Mouse (Mus musculus) midbrain, postnatal 0 days (tissue): ENCODE data around the gene Usp7. TPM values are rescaled to one million over a fixed set of nuclear protein-coding genes. Genes with fewer than 3 reads are reported as not detected.
A peak's percentile ranks its signal among the peaks of the same experiment; 100 is the strongest.

Experiments
- ATAC-seq: fragments of 200-750 bp; cut with Nextera tagmentation; 2 replicates; pipeline ENCODE4 v1.8.0; 2017; ENCODE audit warnings: moderate number of reproducible peaks, mild to moderate bottlenecking, moderate TSS enrichment, moderate library complexity; ENCODE audit not compliant: low FRiP score
- DNase-seq: peaks from one replicate; pipeline ENCODE4 v3.0.0-alpha.2; 2015; ENCODE audit warnings: low spot score
- H3K27ac ChIP-seq: fragments of 300-500 bp; sonication (generic); 2 replicates; pipeline ENCODE4 v1.5.1; 2014; ENCODE audit warnings: low read depth, mild to moderate bottlenecking, low read length, mixed read lengths
- H3K27me3 ChIP-seq: fragments of 300-500 bp; sonication (generic); 2 replicates; pipeline ENCODE4 v1.6.1; 2014; ENCODE audit warnings: low read length, control low read depth, mixed read lengths; ENCODE audit not compliant: insufficient read depth
- H3K36me3 ChIP-seq: fragments of 300-500 bp; sonication (generic); 2 replicates; pipeline ENCODE4 v1.6.1; 2014; ENCODE audit warnings: low read length, control low read depth, mixed read lengths; ENCODE audit not compliant: insufficient read depth
- H3K4me1 ChIP-seq: fragments of 300-500 bp; sonication (generic); 2 replicates; pipeline ENCODE4 v1.6.1; 2014; ENCODE audit warnings: mild to moderate bottlenecking, control low read depth, antibody characterized with exemption, low read length, mixed read lengths; ENCODE audit not compliant: insufficient read depth
- H3K4me2 ChIP-seq: fragments of 300-500 bp; sonication (generic); 2 replicates; pipeline ENCODE4 v1.6.1; 2014; ENCODE audit warnings: low read depth, mild to moderate bottlenecking, low read length, mixed read lengths; ENCODE audit not compliant: poor library complexity, severe bottlenecking
- H3K4me3 ChIP-seq: fragments of 300-500 bp; sonication (generic); 2 replicates; pipeline ENCODE4 v1.5.1; 2014; ENCODE audit warnings: low read depth, mild to moderate bottlenecking, low read length, moderate library complexity
- H3K9ac ChIP-seq: fragments of 300-500 bp; sonication (generic); replicated peaks from 2 replicates; pipeline ENCODE4 v1.6.1; 2014; ENCODE audit warnings: mild to moderate bottlenecking, low read length, moderate library complexity, mixed read lengths; ENCODE audit not compliant: poor library complexity, severe bottlenecking
- H3K9me3 ChIP-seq: fragments of 300-500 bp; sonication (generic); 2 replicates; pipeline ENCODE4 v1.6.1; 2016; ENCODE audit warnings: low read length, control low read depth
- CTCF ChIP-seq: IDR thresholded peaks from 2 replicates; pipeline ENCODE4 v1.5.1; 2016; ENCODE audit warnings: antibody characterized with exemption, mild to moderate bottlenecking
- WGBS: fragments of 180-500 bp; shearing (Covaris S2); extraction: QIAGEN DNeasy Blood & Tissue Kit; methylation state at CpG from one replicate; pipeline ENCODE4 v1.1.7; 2014; 5-methylcytosine and 5-hydroxymethylcytosine counted together
- polyA plus RNA-seq: library from polyadenylated mRNA; unstranded; fragments of >200 nt; fragmentation: Nextera tagmentation; extraction: Ambion mirVana; gene quantifications from 2 replicates; pipeline ENCODE4 v1.2.1, GENCODE M21; 2015
- total RNA-seq: library from RNA; depleted of rRNA; stranded (reverse); fragments of >200 nt; gene quantifications from 2 replicates; pipeline ENCODE4 v1.2.3, GENCODE M21; 2014; rRNA removed

Usp7 gene
- total and polyA plus RNA-seq, 2 experiments from 2014 or later = 21.8 to 116 TPM

GRCm38 (mm10) chr16:8643855-8644254, 148.3 kb downstream of the Usp7 start:
- no peaks in the 10 kb centered on the region for H3K9me3 ChIP-seq
- DNase-seq (peak; percentile 31), ATAC-seq (no peak)
- no peaks in the 10 kb centered on the region for H3K4me1 ChIP-seq
- TF ChIP-seq CTCF = peak; percentile 77
- no peak overlapping the region for H3K9ac ChIP-seq
- H3K27me3 ChIP-seq = no peaks in the 10 kb centered on the region
- WGBS = 90% methylated on average over 2 of the region's 2 CpGs
- H3K4me3 ChIP-seq = no peak overlapping the region
- peaks cover 48% of the 10 kb centered on the region for H3K36me3 ChIP-seq
- H3K4me2 ChIP-seq = no peak overlapping the region
- H3K27ac ChIP-seq = no peak overlapping the region

Other genes starting within 250 kb of the Usp7 start
- 27.8 and 39.6 TPM in 2 replicates for gene Pmm2, start 154.6 kb downstream of the Usp7 start, total RNA-seq
- 24.6 and 24.8 TPM in 2 replicates for gene Pmm2, start 154.6 kb downstream of the Usp7 start, polyA plus RNA-seq
- 18.6 and 22.1 TPM in 2 replicates for gene Tmem186, start 154.6 kb downstream of the Usp7 start, total RNA-seq
- 16.1 and 17.6 TPM in 2 replicates for gene Tmem186, start 154.6 kb downstream of the Usp7 start, polyA plus RNA-seq
- gene Carhsp1, start 120.2 kb downstream of the Usp7 start, total RNA-seq = 117 and 124 TPM in 2 replicates
- gene Carhsp1, start 120.2 kb downstream of the Usp7 start, polyA plus RNA-seq = 98.5 and 100 TPM in 2 replicates
- not detected in 2 replicates for gene Gm5767, start 111.5 kb downstream of the Usp7 start, total RNA-seq
- gene Gm5767, start 111.5 kb downstream of the Usp7 start, polyA plus RNA-seq = not detected in 2 replicates
- 64.0 and 73.2 TPM in 2 replicates for gene 1810013L24Rik, start 37.8 kb upstream of the Usp7 start, total RNA-seq
- 12.0 and 13.6 TPM in 2 replicates for gene 1810013L24Rik, start 37.8 kb upstream of the Usp7 start, polyA plus RNA-seq